Mouse (Mus musculus) E14TG2a.4 (cell line): ENCODE measurements around the gene Rab13.

ENCODE experiments used
- CTCF ChIP-seq: conservative IDR thresholded peaks from 2 replicates; pipeline ENCODE4 v1.5.1; 2014; ENCODE audit warnings: low read length
- NANOG ChIP-seq: IDR thresholded peaks from 2 replicates; pipeline ENCODE4 v1.6.1; 2014; ENCODE audit warnings: borderline replicate concordance, low read length, mixed read lengths
- POU5F1 ChIP-seq: IDR thresholded peaks from 2 replicates; pipeline ENCODE4 v1.6.1; 2014; ENCODE audit warnings: low read length, borderline replicate concordance

DNA sequence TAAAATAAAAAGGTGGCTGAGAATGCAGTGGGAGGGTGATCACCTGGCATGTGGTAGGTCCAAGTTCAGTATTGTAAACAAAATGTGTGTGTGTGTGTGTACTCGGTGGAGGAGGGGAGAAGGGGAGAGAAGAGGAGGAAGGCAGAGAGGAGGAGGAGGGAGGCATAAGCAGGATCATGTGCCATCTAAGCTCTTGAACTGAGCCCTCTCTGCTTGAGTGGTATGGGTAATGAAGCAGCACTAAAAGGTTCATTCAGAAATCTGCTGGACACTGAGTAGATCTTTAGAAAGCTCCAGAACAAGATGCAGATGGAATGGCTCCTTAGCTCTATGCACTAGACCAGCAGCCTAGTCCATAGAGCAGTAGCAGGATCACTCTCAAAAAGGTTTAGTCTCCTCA, 10.6 kb upstream of the Rab13 start:
- TF ChIP-seq CTCF (no peak), NANOG (no peak), POU5F1 (no peak)
